Mouse (Mus musculus) retina, postnatal 7 days (tissue): ENCODE measurements around the gene Kat2a.

Experiments
- DNase-seq: peaks from one replicate; pipeline ENCODE4 v3.0.0-alpha.2; 2012; ENCODE audit warnings: low read depth, low spot score

The Kat2a gene

GRCm38 (mm10) chr11:100711783-100712615, at the start of gene Kat2a:
TSS of gene Kat2a (minus strand) at chr11:100712465.
- peak; percentile 74 for DNase-seq

GRCm38 (mm10) chr11:100761547-100762045, 49.3 kb upstream of the Kat2a start:
- peak; percentile 75 for DNase-seq

GRCm38 (mm10) chr11:100759611-100760233, 47.5 kb upstream of the Kat2a start, which contains the start of gene Kcnh4:
TSS of gene Kcnh4 (minus strand) at chr11:100759942.
- peak; percentile 28 for DNase-seq

- no peak for DNase-seq
Measured at GRCm38 (mm10) chr11:100758707-100759610, 46.7 kb upstream of the Kat2a start.

GRCm38 (mm10) chr11:100757566-100757965, 45.3 kb upstream of the Kat2a start:
- no peak for DNase-seq

- no peak for DNase-seq
Measured at GRCm38 (mm10) chr11:100756476-100756875, 44.2 kb upstream of the Kat2a start.

- DNase-seq: no peak
Measured at GRCm38 (mm10) chr11:100754693-100755057, 42.4 kb upstream of the Kat2a start.

- DNase-seq: no peak
Measured at GRCm38 (mm10) chr11:100754021-100754692, 41.9 kb upstream of the Kat2a start.

- DNase-seq: no peak
Measured at GRCm38 (mm10) chr11:100752294-100752693, 40.0 kb upstream of the Kat2a start.

GRCm38 (mm10) chr11:100750127-100750526, 37.9 kb upstream of the Kat2a start:
- no peak for DNase-seq

GRCm38 (mm10) chr11:100749469-100749868, 37.2 kb upstream of the Kat2a start:
- DNase-seq: no peak

GRCm38 (mm10) chr11:100748620-100749019, 36.4 kb upstream of the Kat2a start:
- DNase-seq: no peak

- no peak for DNase-seq
Measured at GRCm38 (mm10) chr11:100747114-100747513, 34.8 kb upstream of the Kat2a start.

- DNase-seq: no peak
Measured at GRCm38 (mm10) chr11:100746546-100746945, 34.3 kb upstream of the Kat2a start.

- no peak for DNase-seq
Measured at GRCm38 (mm10) chr11:100745085-100745484, 32.8 kb upstream of the Kat2a start.

GRCm38 (mm10) chr11:100741348-100741747, 29.1 kb upstream of the Kat2a start:
- DNase-seq: no peak

- DNase-seq: no peak
Measured at GRCm38 (mm10) chr11:100738749-100739148, 26.5 kb upstream of the Kat2a start.

- peak; percentile 93 for DNase-seq
Measured at GRCm38 (mm10) chr11:100738066-100738604, 25.9 kb upstream of the Kat2a start, which contains the start of gene Rab5c. TSS of gene Rab5c (minus strand) at chr11:100738215.

- DNase-seq: no peak
Measured at GRCm38 (mm10) chr11:100737105-100737733, 25.0 kb upstream of the Kat2a start.

- no peak for DNase-seq
Measured at GRCm38 (mm10) chr11:100736746-100737080, 24.4 kb upstream of the Kat2a start.
